Mouse (Mus musculus) liver, embryonic 14.5 days (tissue): ENCODE measurements around the gene Nr4a3. TPM values are rescaled to one million over a fixed set of nuclear protein-coding genes. Genes with fewer than 3 reads are reported as not detected.

Experiments used
- ATAC-seq: fragments of 200-750 bp; cut with Nextera tagmentation; 2 replicates; pipeline ENCODE4 v1.8.0; 2017; ENCODE audit warnings: moderate number of reproducible peaks, mild to moderate bottlenecking, moderate library complexity; ENCODE audit not compliant: insufficient read depth
- DNase-seq, 3 experiments: peaks; one replicate each; pipeline ENCODE4 v3.0.0-alpha.2; 2012 to 2013; ENCODE audit warnings: low read depth in 3 of 3, low spot score in 3 of 3
- H3K27ac ChIP-seq: fragments of 300-500 bp; sonication (generic); 2 replicates; pipeline ENCODE4 v1.5.1; 2014; ENCODE audit warnings: moderate library complexity, mild to moderate bottlenecking, control low read depth, inconsistent platforms
- H3K27me3 ChIP-seq: fragments of 300-500 bp; sonication (generic); 2 replicates; pipeline ENCODE4 v1.6.1; 2014; ENCODE audit warnings: mild to moderate bottlenecking, low read length, moderate library complexity; ENCODE audit not compliant: control insufficient read depth, insufficient read depth
- H3K36me3 ChIP-seq: fragments of 300-500 bp; sonication (generic); replicated peaks from 2 replicates; pipeline ENCODE4 v1.6.1; 2014; ENCODE audit warnings: low read depth; ENCODE audit not compliant: control insufficient read depth, insufficient read depth
- H3K4me1 ChIP-seq, 2 experiments: fragments of 200-500 bp in 1 of 2; fragments of 300-500 bp in 1 of 2; sonication (generic) in 1 of 2; replicated peaks; 2 replicates each; pipeline ENCODE4 v1.6.1; 2012 to 2014; ENCODE audit warnings: antibody characterized with exemption in 1 of 2, inconsistent platforms in 1 of 2, low read length in 1 of 2; ENCODE audit not compliant: control insufficient read depth in 2 of 2, insufficient read depth in 2 of 2
- H3K4me2 ChIP-seq: fragments of 300-500 bp; sonication (generic); 2 replicates; pipeline ENCODE4 v1.6.1; 2014; ENCODE audit warnings: low read depth, mild to moderate bottlenecking, control low read depth, moderate library complexity
- H3K4me3 ChIP-seq, 2 experiments: fragments of 200-500 bp in 1 of 2; fragments of 300-500 bp in 1 of 2; sonication (generic) in 1 of 2; 2 replicates each; pipeline ENCODE4 v1.5.1; 2012 to 2014; ENCODE audit warnings: low read depth in 2 of 2, low read length in 2 of 2, mild to moderate bottlenecking in 2 of 2, control low read depth in 1 of 2, inconsistent platforms in 1 of 2, moderate library complexity in 1 of 2; ENCODE audit not compliant: insufficient read depth in 1 of 2
- H3K9ac ChIP-seq: fragments of 300-500 bp; sonication (generic); replicated peaks from 2 replicates; pipeline ENCODE4 v1.6.1; 2014; ENCODE audit warnings: mild to moderate bottlenecking, control low read depth, moderate library complexity
- H3K9me3 ChIP-seq: fragments of 300-500 bp; sonication (generic); 2 replicates; pipeline ENCODE4 v1.6.1; 2016; ENCODE audit warnings: low read length, mixed read lengths; ENCODE audit not compliant: control insufficient read depth
- CTCF ChIP-seq: IDR thresholded peaks from 2 replicates; pipeline ENCODE4 v1.5.1; 2016; ENCODE audit warnings: antibody characterized with exemption, low read depth, control low read depth
- EP300 ChIP-seq: IDR thresholded peaks from 2 replicates; pipeline ENCODE4 v1.6.1; 2016; ENCODE audit warnings: antibody characterized with exemption, low read depth
- WGBS: fragments of 180-500 bp; shearing (Covaris S2); extraction: QIAGEN DNeasy Blood & Tissue Kit; methylation state at CpG from one replicate; pipeline ENCODE4 v1.1.7; 2014; ENCODE audit not compliant: insufficient replicate concordance; 5-methylcytosine and 5-hydroxymethylcytosine counted together
- polyA plus RNA-seq, 2 experiments: library from polyadenylated mRNA; depleted of rRNA in 1 of 2; stranded (reverse) in 1 of 2; unstranded in 1 of 2; fragments of >200 nt; fragmentation: Nextera tagmentation in 1 of 2; extraction: Ambion mirVana in 1 of 2; gene quantifications; 2 replicates each; pipeline versions ENCODE4 v1.2.1 to v1.2.3; 2012 to 2014

Nr4a3 gene
- polyA plus RNA-seq, 2 experiments, result 0.01 TPM; not detected in 1

DNA sequence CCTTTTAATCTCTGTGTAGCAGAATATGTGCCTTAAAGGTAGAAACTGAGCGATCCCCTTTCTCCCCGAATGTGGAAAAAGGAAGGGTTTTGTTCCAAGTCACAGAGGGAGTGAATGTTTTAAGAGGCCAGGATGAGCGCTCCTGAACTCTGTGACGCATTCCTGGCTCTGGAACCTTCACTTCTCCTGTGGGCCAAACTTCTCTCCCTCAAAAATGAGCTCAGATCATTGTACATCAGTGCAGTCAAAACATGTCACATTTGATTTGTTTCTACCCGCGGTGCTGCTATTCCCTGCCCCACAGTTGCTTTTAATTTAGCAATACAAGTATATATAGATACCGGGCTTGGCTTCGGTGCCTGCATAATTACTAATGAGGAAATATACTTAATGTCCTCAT, 16.8 kb downstream of the Nr4a3 start:
- no peak for TF ChIP-seq EP300
- TF ChIP-seq CTCF, result no peak
- 72% methylated on average over 8 of the region's 8 CpGs for WGBS
- Histone ChIP-seq H3K27me3 (no peaks in the 10 kb centered on the region), H3K9ac (no peak overlapping the region), H3K4me2 (no peak overlapping the region), H3K4me1 (no peaks in the 10 kb centered on the region), H3K4me3 (no peak overlapping the region), H3K9me3 (no peaks in the 10 kb centered on the region), H3K27ac (no peak overlapping the region), H3K36me3 (no peaks in the 10 kb centered on the region)
- ATAC-seq (no peak), DNase-seq (no peak)

DNA sequence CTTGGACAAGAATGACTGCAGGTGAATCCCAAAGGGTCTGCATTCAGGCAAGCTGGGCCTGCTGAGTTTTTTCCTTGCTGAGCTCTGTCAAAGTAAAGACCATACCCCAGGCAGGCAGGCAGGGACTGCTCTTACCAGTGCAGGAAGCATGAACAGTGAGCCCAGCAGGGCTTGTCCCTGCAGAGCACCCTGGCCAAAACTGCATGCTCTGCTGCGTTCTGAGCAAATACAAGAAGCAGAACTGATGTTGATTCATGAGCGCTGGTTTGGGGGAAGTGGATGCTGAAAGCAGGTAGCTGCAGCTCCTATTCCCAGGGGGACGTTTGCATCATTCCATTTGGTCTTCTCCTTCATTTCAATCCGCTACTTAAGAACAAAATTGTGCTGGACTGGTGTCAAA, 19.4 kb downstream of the Nr4a3 start:
- DNase-seq (no peak), ATAC-seq (no peak)
- TF ChIP-seq EP300, result no peak
- TF ChIP-seq CTCF, result no peak
- Histone ChIP-seq H3K4me2 (no peak overlapping the region), H3K9ac (no peak overlapping the region), H3K27me3 (no peaks in the 10 kb centered on the region), H3K27ac (no peak overlapping the region), H3K4me3 (no peak overlapping the region), H3K4me1 (no peaks in the 10 kb centered on the region), H3K9me3 (no peaks in the 10 kb centered on the region), H3K36me3 (no peaks in the 10 kb centered on the region)
- 48% methylated on average over 4 of the region's 4 CpGs for WGBS

DNA sequence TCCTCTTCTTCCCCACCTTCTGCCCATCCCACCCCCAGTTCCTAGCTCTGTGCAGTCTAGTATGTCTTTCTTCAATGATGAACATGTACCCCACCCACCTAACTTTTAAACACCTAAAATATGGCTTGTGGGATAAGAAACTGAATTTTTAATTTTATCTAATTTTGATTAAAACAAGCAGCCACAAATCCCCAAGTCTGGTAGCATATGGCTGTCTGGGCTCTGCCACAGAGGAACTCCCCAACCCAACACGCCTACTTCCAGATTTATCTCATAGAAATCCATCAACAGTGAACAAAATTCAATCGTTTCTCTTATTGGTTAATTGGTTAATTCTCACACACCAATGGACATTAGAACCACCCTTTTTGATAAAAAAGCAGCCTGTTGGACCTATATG, 21.7 kb downstream of the Nr4a3 start:
- Histone ChIP-seq H3K36me3 (no peaks in the 10 kb centered on the region), H3K4me3 (no peak overlapping the region), H3K9me3 (no peaks in the 10 kb centered on the region), H3K4me1 (no peaks in the 10 kb centered on the region), H3K9ac (no peak overlapping the region), H3K4me2 (no peak overlapping the region), H3K27me3 (no peaks in the 10 kb centered on the region), H3K27ac (no peak overlapping the region)
- DNase-seq, result no peak
- TF ChIP-seq CTCF (no peak), EP300 (no peak)
- ATAC-seq, result no peak
- 45% methylated on average over 2 of the region's 2 CpGs for WGBS

DNA sequence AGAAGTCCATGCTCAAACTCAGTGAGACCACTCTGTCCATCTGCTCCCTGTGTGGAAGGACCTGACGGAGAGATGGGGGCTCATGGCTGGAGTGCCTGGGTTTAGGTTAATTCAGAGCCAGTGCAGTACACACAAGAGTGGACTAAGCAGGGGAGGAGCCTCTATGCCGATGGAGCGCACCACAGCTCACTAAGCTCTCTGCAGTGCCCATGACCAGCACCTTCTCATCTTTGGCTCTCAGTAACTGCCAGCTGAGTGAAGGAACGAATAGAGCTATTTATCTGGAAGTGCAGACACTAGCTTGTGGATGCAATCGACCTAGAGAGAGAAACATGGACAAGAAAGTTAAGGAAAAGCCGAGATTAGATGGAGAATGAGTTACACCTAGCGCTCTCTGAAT, 24.2 kb downstream of the Nr4a3 start:
- TF ChIP-seq EP300 (no peak), CTCF (no peak)
- ATAC-seq (no peak), DNase-seq (no peak)
- Histone ChIP-seq H3K27ac (no peak overlapping the region), H3K4me1 (no peaks in the 10 kb centered on the region), H3K4me2 (no peak overlapping the region), H3K36me3 (no peaks in the 10 kb centered on the region), H3K9ac (no peak overlapping the region), H3K4me3 (no peak overlapping the region), H3K27me3 (no peaks in the 10 kb centered on the region), H3K9me3 (no peaks in the 10 kb centered on the region)
- 58% methylated on average over 7 of the region's 7 CpGs for WGBS

DNA sequence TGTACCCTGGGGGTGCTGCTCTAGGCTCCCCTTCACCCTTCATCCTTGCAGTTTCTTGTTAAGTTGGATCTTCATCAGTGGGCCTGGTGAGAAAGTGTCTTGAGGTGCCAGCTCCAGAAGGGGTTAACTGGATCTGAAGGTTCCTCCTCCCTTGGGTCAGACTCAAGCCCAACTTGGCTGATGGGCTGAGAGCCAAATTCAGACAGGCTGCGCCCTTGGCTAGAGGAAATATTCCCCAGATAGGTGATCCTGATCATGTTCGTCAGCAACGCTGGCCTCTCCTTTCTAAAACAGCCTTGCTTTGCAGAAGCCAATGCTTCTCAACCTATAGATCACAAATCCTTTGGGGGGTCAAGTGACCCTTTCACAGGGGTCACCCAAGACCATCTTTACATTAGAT, 27.1 kb downstream of the Nr4a3 start:
- Histone ChIP-seq H3K4me3 (no peak overlapping the region), H3K9me3 (no peaks in the 10 kb centered on the region), H3K4me1 (peaks cover 0 to 6% of the 10 kb centered on the region in 2 experiments; a peak in 1 of 4 replicates), H3K36me3 (no peaks in the 10 kb centered on the region), H3K9ac (no peak overlapping the region), H3K4me2 (no peak overlapping the region), H3K27ac (no peak overlapping the region), H3K27me3 (no peaks in the 10 kb centered on the region)
- DNase-seq, result no peak
- 68% methylated on average over 3 of the region's 3 CpGs for WGBS
- no peak for ATAC-seq
- TF ChIP-seq CTCF, result no peak
- no peak for TF ChIP-seq EP300

DNA sequence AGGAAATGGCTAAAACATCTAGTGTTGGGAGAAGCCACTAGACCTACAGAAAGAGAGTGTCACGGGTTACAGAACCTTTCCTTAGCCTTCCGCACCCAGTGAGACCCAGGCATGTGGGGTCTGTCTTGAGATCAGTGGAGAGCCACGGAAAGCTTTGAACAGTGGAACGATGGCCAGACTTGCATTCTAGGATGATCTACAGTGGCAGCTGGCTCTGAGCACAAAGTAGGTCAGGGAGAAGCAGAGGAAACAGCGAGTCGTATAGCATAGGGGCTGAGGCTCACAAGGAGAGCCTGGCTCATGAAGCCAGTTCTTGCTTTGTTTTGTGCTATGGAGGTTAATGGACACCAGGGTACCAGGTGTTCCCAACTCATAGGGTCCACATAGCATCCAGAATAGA, 28.4 kb downstream of the Nr4a3 start:
- no peaks in the 10 kb centered on the region for H3K27me3 ChIP-seq
- H3K9me3 ChIP-seq, result no peaks in the 10 kb centered on the region
- TF ChIP-seq EP300 (no peak), CTCF (no peak)
- ATAC-seq (no peak), DNase-seq (no peak)
- H3K9ac ChIP-seq, result no peak overlapping the region
- H3K4me2 ChIP-seq, result no peak overlapping the region
- H3K36me3 ChIP-seq, result no peaks in the 10 kb centered on the region
- no peak overlapping the region for H3K27ac ChIP-seq
- WGBS, result 70% methylated on average over 6 of the region's 6 CpGs
- H3K4me3 ChIP-seq, result no peak overlapping the region
- H3K4me1 ChIP-seq, result peaks cover 0 to 9% of the 10 kb centered on the region in 2 experiments; a peak in 1 of 4 replicates
